Mouse (Mus musculus) neural tube, embryonic 12.5 days (tissue): ENCODE results near the gene Gm10961. TPM values are rescaled to one million over a fixed set of nuclear protein-coding genes. Genes with fewer than 3 reads are reported as not detected.
"Not testable (repeated sequence)": the region's sequence is repeated elsewhere in the genome, so short reads cannot be mapped to it uniquely, and the experiment has no call there.

Experiments used
- ATAC-seq: fragments of 200-750 bp; cut with Nextera tagmentation; 2 replicates; pipeline ENCODE4 v1.8.0; 2017; ENCODE audit warnings: low read depth, mild to moderate bottlenecking, moderate TSS enrichment, moderate library complexity; ENCODE audit not compliant: low FRiP score
- H3K27ac ChIP-seq: fragments of 300-500 bp; sonication (generic); 2 replicates; pipeline ENCODE4 v1.5.1; 2016
- H3K27me3 ChIP-seq: fragments of 300-500 bp; sonication (generic); replicated peaks from 2 replicates; pipeline ENCODE4 v1.6.1; 2016; ENCODE audit warnings: mild to moderate bottlenecking
- H3K36me3 ChIP-seq: fragments of 300-500 bp; sonication (generic); 2 replicates; pipeline ENCODE4 v1.6.1; 2016; ENCODE audit warnings: mild to moderate bottlenecking
- H3K4me1 ChIP-seq: fragments of 300-500 bp; sonication (generic); 2 replicates; pipeline ENCODE4 v1.6.1; 2016
- H3K4me2 ChIP-seq: fragments of 300-500 bp; sonication (generic); replicated peaks from 2 replicates; pipeline ENCODE4 v1.6.1; 2016; ENCODE audit warnings: mild to moderate bottlenecking
- H3K4me3 ChIP-seq: fragments of 300-500 bp; sonication (generic); 2 replicates; pipeline ENCODE4 v1.5.1; 2016
- H3K9ac ChIP-seq: fragments of 300-500 bp; sonication (generic); 2 replicates; pipeline ENCODE4 v1.6.1; 2016; ENCODE audit warnings: mild to moderate bottlenecking
- H3K9me3 ChIP-seq: fragments of 300-500 bp; sonication (generic); 2 replicates; pipeline ENCODE4 v1.6.1; 2016; ENCODE audit warnings: mild to moderate bottlenecking
- WGBS: fragments of 180-500 bp; shearing (Covaris S2); methylation state at CpG from one replicate; pipeline ENCODE4 v1.1.7; 2016; 5-methylcytosine and 5-hydroxymethylcytosine counted together
- polyA plus RNA-seq: library from polyadenylated mRNA; unstranded; fragments of >200 nt; fragmentation: Nextera tagmentation; extraction: Ambion mirVana; gene quantifications from 2 replicates; pipeline ENCODE4 v1.2.1, GENCODE M21; 2016

The Gm10961 gene
- polyA plus RNA-seq, 1 experiment from 2014 or later: not detected

- Histone ChIP-seq H3K4me2 (no peak overlapping the region), H3K27me3 (no peaks in the 10 kb centered on the region), H3K4me3 (no peak overlapping the region), H3K4me1 (no peaks in the 10 kb centered on the region), H3K36me3 (no peaks in the 10 kb centered on the region), H3K9ac (no peak overlapping the region), H3K27ac (no peak overlapping the region), H3K9me3 (no peaks in the 10 kb centered on the region)
- 62% methylated on average over 5 of the region's 5 CpGs for WGBS
- no peak for ATAC-seq
Measured at GRCm38 (mm10) chr3:107637606-107638172, 6.6 kb downstream of the Gm10961 start.

- Histone ChIP-seq H3K9ac (no peak overlapping the region), H3K36me3 (no peaks in the 10 kb centered on the region), H3K9me3 (no peaks in the 10 kb centered on the region), H3K27ac (no peak overlapping the region), H3K4me1 (no peaks in the 10 kb centered on the region), H3K4me3 (no peak overlapping the region), H3K4me2 (no peak overlapping the region), H3K27me3 (no peaks in the 10 kb centered on the region)
- 94% methylated on average over 3 of the region's 3 CpGs for WGBS
- no peak for ATAC-seq
Measured at GRCm38 (mm10) chr3:107646947-107647346, 15.8 kb downstream of the Gm10961 start.

- H3K4me1 ChIP-seq, H3K27me3 ChIP-seq, H3K9me3 ChIP-seq, H3K4me3 ChIP-seq, H3K4me2 ChIP-seq, ATAC-seq, H3K27ac ChIP-seq, H3K9ac ChIP-seq, H3K36me3 ChIP-seq: not testable (repeated sequence)
- whole genome bisulfite sequencing: 82% methylated on average over 5 of the region's 5 CpGs
Measured at GRCm38 (mm10) chr3:107650276-107650675, 19.2 kb downstream of the Gm10961 start.

GRCm38 (mm10) chr3:107652968-107653367 lies 21.8 kb downstream of the Gm10961 start:
- no peaks in the 10 kb centered on the region for H3K27me3 ChIP-seq
- H3K27ac ChIP-seq: no peak overlapping the region
- ATAC-seq: no peak
- H3K4me1 ChIP-seq: no peaks in the 10 kb centered on the region
- no peaks in the 10 kb centered on the region for H3K36me3 ChIP-seq
- WGBS: 94% methylated on average over 3 of the region's 3 CpGs
- no peak overlapping the region for H3K4me3 ChIP-seq
- no peaks in the 10 kb centered on the region for H3K9me3 ChIP-seq
- H3K4me2 ChIP-seq: no peak overlapping the region
- no peak overlapping the region for H3K9ac ChIP-seq

- Histone ChIP-seq H3K4me1 (no peaks in the 10 kb centered on the region), H3K4me3 (no peak overlapping the region), H3K9me3 (no peaks in the 10 kb centered on the region), H3K27me3 (no peaks in the 10 kb centered on the region), H3K27ac (no peak overlapping the region), H3K4me2 (no peak overlapping the region), H3K9ac (no peak overlapping the region), H3K36me3 (peaks cover 12% of the 10 kb centered on the region; the same call in 1 of the 2 replicates)
- no peak for ATAC-seq
- 88% methylated on average over 3 of the region's 3 CpGs for WGBS
Measured at GRCm38 (mm10) chr3:107654861-107655260, 23.7 kb downstream of the Gm10961 start.

GRCm38 (mm10) chr3:107655491-107655890 lies 24.4 kb downstream of the Gm10961 start:
- H3K9me3 ChIP-seq: no peaks in the 10 kb centered on the region
- peaks cover 18% of the 10 kb centered on the region for H3K36me3 ChIP-seq
- no peak overlapping the region for H3K4me3 ChIP-seq
- H3K9ac ChIP-seq: no peak overlapping the region
- no peak for ATAC-seq
- H3K27me3 ChIP-seq: no peaks in the 10 kb centered on the region
- WGBS: 76% methylated on average over 3 of the region's 3 CpGs
- no peaks in the 10 kb centered on the region for H3K4me1 ChIP-seq
- H3K27ac ChIP-seq: no peak overlapping the region
- H3K4me2 ChIP-seq: no peak overlapping the region

- no peak for ATAC-seq
- Histone ChIP-seq H3K9ac (no peak overlapping the region), H3K4me1 (no peaks in the 10 kb centered on the region), H3K36me3 (peaks cover 24% of the 10 kb centered on the region), H3K4me2 (no peak overlapping the region), H3K9me3 (no peaks in the 10 kb centered on the region), H3K4me3 (no peak overlapping the region), H3K27me3 (no peaks in the 10 kb centered on the region), H3K27ac (no peak overlapping the region)
- WGBS: 95% methylated on average over 2 of the region's 2 CpGs
Measured at GRCm38 (mm10) chr3:107656151-107656550, 25.0 kb downstream of the Gm10961 start.

- ATAC-seq: no peak
- Histone ChIP-seq H3K9ac (no peak overlapping the region), H3K9me3 (no peaks in the 10 kb centered on the region)
Measured at GRCm38 (mm10) chr3:107656888-107657287, 25.8 kb downstream of the Gm10961 start.

GRCm38 (mm10) chr3:107659000-107659399 lies 27.9 kb downstream of the Gm10961 start:
- Histone ChIP-seq H3K27me3 (no peaks in the 10 kb centered on the region), H3K9ac (no peak overlapping the region), H3K4me3 (no peak overlapping the region), H3K9me3 (no peaks in the 10 kb centered on the region), H3K36me3 (peaks cover 47% of the 10 kb centered on the region), H3K27ac (no peak overlapping the region), H3K4me1 (no peaks in the 10 kb centered on the region), H3K4me2 (no peak overlapping the region)
- WGBS: 91% methylated on average over 1 of the region's 1 CpGs
- ATAC-seq: no peak

More at GRCm38 (mm10) chr3:107656888-107657287, 25.8 kb downstream of the Gm10961 start:
- Histone ChIP-seq H3K27ac (no peak overlapping the region), H3K4me2 (no peak overlapping the region), H3K36me3 (peaks cover 29% of the 10 kb centered on the region), H3K4me3 (no peak overlapping the region), H3K27me3 (no peaks in the 10 kb centered on the region), H3K4me1 (no peaks in the 10 kb centered on the region)
- WGBS: 82% methylated on average over 4 of the region's 4 CpGs

GRCm38 (mm10) chr3:107664641-107665040 lies 33.5 kb downstream of the Gm10961 start:
- Histone ChIP-seq H3K4me2 (no peak overlapping the region), H3K9me3 (no peaks in the 10 kb centered on the region), H3K9ac (no peak overlapping the region), H3K4me1 (no peaks in the 10 kb centered on the region), H3K27me3 (no peaks in the 10 kb centered on the region), H3K4me3 (no peak overlapping the region), H3K36me3 (peaks cover 90% of the 10 kb centered on the region), H3K27ac (no peak overlapping the region)
- no peak for ATAC-seq
- WGBS: 96% methylated on average over 1 of the region's 1 CpGs

- no peak overlapping the region for H3K9ac ChIP-seq
- H3K27ac ChIP-seq: no peak overlapping the region
- H3K4me3 ChIP-seq: no peak overlapping the region
- H3K4me1 ChIP-seq: no peaks in the 10 kb centered on the region
- no peaks in the 10 kb centered on the region for H3K9me3 ChIP-seq
- H3K27me3 ChIP-seq: no peaks in the 10 kb centered on the region
- H3K36me3 ChIP-seq: peaks cover 89% of the 10 kb centered on the region
- ATAC-seq: no peak
- WGBS: 88% methylated on average over 6 of the region's 6 CpGs
- H3K4me2 ChIP-seq: no peak overlapping the region
Measured at GRCm38 (mm10) chr3:107667426-107667825, 36.3 kb downstream of the Gm10961 start.

GRCm38 (mm10) chr3:107668786-107669185 lies 37.7 kb downstream of the Gm10961 start:
- peaks cover 84% of the 10 kb centered on the region for H3K36me3 ChIP-seq
- ATAC-seq: no peak
- H3K9ac ChIP-seq: no peak overlapping the region
- no peak overlapping the region for H3K27ac ChIP-seq
- H3K4me2 ChIP-seq: no peak overlapping the region
- no peaks in the 10 kb centered on the region for H3K9me3 ChIP-seq
- no peak overlapping the region for H3K4me3 ChIP-seq
- 92% methylated on average over 7 of the region's 7 CpGs for WGBS
- no peaks in the 10 kb centered on the region for H3K27me3 ChIP-seq
- H3K4me1 ChIP-seq: no peaks in the 10 kb centered on the region

- H3K4me2 ChIP-seq: no peak overlapping the region
- no peaks in the 10 kb centered on the region for H3K27me3 ChIP-seq
- no peak overlapping the region for H3K9ac ChIP-seq
- no peaks in the 10 kb centered on the region for H3K4me1 ChIP-seq
- ATAC-seq: no peak
- WGBS: 89% methylated on average over 4 of the region's 4 CpGs
- H3K9me3 ChIP-seq: no peaks in the 10 kb centered on the region
- H3K27ac ChIP-seq: no peak overlapping the region
- peaks cover 85% of the 10 kb centered on the region for H3K36me3 ChIP-seq
- H3K4me3 ChIP-seq: no peak overlapping the region
Measured at GRCm38 (mm10) chr3:107670500-107670899, 39.4 kb downstream of the Gm10961 start.
